Mouse (Mus musculus) cortical plate, adult 2 months (tissue): ENCODE results near the gene Pfdn2. TPM values are rescaled to one million over a fixed set of nuclear protein-coding genes. Genes with fewer than 3 reads are reported as not detected.

Source experiments
- H3K27ac ChIP-seq: fragments of 200-500 bp; 2 replicates; pipeline ENCODE4 v1.5.1; 2012; ENCODE audit warnings: low read length, control low read depth, inconsistent platforms; ENCODE audit not compliant: insufficient read depth
- H3K4me1 ChIP-seq: fragments of 200-500 bp; 2 replicates; pipeline ENCODE4 v1.6.1; 2011; ENCODE audit warnings: low read length; ENCODE audit not compliant: control insufficient read depth, insufficient read depth
- H3K4me3 ChIP-seq: fragments of 200-500 bp; 2 replicates; pipeline ENCODE4 v1.5.1; 2011; ENCODE audit warnings: mild to moderate bottlenecking, low read length, control low read depth; ENCODE audit not compliant: insufficient read depth
- CTCF ChIP-seq: fragments of 200-500 bp; IDR thresholded peaks from 2 replicates; pipeline ENCODE4 v1.5.1; 2011; ENCODE audit warnings: mild to moderate bottlenecking, control low read depth, low read length; ENCODE audit not compliant: insufficient read depth; ENCODE audit errors: extremely low read depth
- POLR2A ChIP-seq: fragments of 200-500 bp; IDR thresholded peaks from 2 replicates; pipeline ENCODE4 v1.6.1; 2011; ENCODE audit warnings: mild to moderate bottlenecking, low read length, control low read depth; ENCODE audit not compliant: insufficient read depth; ENCODE audit errors: extremely low read depth
- polyA plus RNA-seq: library from polyadenylated mRNA; depleted of rRNA; stranded (reverse); fragments of >200 nt; gene quantifications from 2 replicates; pipeline ENCODE4 v1.2.3, GENCODE M21; 2012

Gene Pfdn2
- polyA plus RNA-seq, 1 experiment = 141 TPM

DNA sequence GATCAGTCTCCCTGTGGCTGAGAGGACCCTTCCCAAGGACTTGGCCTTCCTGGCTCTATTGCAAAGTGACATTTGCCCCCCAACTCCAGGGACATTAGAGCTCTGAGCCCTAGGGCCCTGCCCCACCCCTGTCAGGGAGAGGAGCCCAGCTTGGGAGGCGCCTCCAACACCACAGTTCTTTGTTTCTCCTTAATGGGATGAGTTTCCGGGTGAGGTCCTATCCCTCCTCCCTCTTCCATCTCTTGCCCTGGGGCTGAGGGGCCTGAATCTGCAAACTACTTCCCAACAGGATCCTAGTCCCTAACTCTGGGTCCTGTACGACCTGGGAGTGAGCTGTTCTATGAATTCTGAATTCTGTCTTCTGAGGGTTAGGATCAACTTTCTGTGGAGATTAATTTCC is 27.4 kb downstream of the Pfdn2 start:
- no peak overlapping the region for H3K27ac ChIP-seq
- no peaks in the 10 kb centered on the region for H3K4me1 ChIP-seq
- TF ChIP-seq POLR2A (no peak), CTCF (no peak)
- H3K4me3 ChIP-seq = no peak overlapping the region

DNA sequence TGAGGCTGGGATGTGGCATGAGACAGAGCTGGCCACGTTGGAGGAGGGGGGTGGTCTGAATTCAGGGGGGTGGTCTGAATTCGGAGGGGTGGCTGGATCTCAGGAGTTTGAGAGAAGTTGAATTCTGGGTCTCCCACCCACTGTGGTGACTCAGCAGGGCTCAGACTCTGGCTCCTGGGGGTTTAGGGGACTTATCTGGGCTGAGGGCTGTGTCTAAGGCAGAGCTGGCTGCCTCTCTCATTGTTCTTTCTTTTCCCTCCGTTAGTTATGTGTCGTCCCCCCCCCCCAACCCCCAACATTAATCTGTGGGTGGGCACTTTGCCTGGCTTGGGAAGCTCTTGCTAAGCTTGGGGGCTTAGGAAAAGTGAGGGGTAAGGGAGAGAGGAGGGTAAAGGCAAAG is 28.5 kb downstream of the Pfdn2 start:
- no peak overlapping the region for H3K4me3 ChIP-seq
- H3K4me1 ChIP-seq = no peaks in the 10 kb centered on the region
- TF ChIP-seq POLR2A = no peak
- no peak overlapping the region for H3K27ac ChIP-seq

DNA sequence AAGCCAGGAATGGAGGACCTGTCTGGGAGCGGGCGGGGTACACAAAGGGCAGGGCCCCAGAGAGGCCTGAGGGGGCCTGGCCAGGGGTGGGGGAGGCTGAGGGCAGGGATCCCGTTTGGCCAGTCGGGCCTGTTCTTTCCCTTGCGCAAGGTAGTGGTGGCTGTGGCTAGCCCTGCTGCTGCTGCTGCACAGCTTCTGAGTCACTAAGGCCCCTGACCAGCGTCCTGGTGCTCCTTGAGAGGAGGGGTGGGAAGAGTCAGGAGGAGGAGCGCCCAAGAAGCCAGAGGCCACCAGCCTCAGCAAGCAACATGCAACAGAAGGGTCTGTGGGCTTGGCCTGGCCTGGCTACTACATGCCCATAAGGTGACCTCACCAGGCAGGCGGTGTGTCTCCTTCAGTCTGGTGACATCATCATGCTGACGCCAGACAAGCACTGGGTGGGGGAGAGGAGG is 30.2 kb downstream of the Pfdn2 start:
- Histone ChIP-seq H3K4me1 (no peaks in the 10 kb centered on the region), H3K27ac (no peak overlapping the region), H3K4me3 (no peak overlapping the region)
- TF ChIP-seq CTCF = no peak
- TF ChIP-seq POLR2A = no peak

DNA sequence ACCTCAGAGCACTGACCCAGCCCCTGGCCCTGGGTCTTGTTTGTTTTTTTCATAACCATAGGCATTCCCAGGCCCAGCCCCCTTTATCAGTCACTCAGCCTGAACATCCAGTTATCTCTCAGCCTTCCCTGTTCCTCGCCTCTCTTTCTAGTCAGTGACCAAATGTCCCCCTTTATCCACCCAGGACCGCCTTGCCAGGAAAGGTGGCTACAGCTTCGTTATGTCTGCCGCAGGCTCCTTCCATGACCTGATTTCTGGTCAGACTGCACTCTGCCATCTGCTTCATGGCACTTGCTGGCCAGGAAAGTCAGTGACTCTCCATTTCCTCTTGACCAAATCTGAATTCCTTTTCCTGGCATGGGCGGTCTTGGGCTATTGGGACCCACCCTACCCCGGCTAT is 32.8 kb downstream of the Pfdn2 start:
- TF ChIP-seq CTCF (no peak), POLR2A (no peak)
- H3K4me1 ChIP-seq = no peaks in the 10 kb centered on the region

DNA sequence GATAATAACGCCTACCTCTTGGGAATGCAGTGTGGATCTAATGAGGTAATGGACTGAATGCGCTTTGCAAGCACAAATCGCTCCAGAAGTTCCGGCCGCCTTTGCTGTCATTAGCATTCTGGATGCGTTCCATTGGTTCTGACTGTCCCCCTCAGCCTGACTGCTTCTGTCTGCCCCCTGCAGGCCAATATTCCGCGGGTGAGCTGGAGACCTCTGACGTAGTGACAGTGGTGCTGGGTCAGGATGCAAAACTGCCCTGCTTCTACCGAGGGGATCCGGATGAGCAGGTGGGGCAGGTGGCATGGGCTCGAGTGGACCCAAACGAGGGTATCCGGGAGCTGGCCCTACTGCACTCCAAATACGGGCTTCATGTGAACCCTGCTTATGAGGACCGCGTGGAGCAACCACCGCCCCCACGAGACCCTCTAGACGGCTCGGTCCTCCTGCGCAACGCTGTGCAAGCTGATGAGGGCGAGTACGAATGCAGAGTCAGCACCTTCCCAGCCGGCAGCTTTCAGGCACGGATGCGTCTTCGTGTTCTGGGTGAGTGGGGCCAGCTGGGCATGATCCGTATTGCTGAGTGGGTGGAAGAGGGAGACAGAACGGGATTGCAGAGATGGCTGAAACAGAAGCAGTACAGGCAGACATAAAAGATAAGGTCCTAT is 34.6 kb downstream of the Pfdn2 start:
- Histone ChIP-seq H3K27ac (no peak overlapping the region), H3K4me1 (no peaks in the 10 kb centered on the region), H3K4me3 (peak overlapping the region; percentile 23)
- TF ChIP-seq POLR2A (no peak), CTCF (peak; percentile 65)

More for the DNA sequence above, 32.8 kb downstream of the Pfdn2 start:
- no peak overlapping the region for H3K4me3 ChIP-seq
- H3K27ac ChIP-seq = no peak overlapping the region

DNA sequence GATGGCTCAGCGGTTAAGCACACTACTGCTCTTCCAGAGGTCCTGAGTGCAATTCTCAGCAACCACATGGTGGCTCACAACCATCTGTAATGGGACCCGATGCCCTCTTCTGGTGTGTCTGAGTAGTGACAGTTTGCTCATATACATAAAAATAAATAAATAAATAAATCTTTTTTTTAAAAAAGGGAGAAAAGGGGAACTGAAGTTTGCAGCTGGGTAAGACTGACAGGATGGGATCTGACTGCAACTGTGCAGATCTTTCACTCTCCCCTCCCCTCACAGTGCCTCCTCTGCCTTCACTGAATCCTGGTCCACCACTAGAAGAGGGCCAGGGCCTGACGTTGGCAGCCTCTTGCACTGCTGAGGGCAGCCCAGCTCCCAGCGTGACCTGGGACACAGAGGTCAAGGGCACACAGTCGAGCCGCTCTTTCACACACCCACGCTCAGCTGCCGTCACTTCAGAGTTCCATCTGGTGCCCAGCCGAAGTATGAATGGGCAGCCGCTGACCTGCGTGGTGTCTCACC is 36.7 kb downstream of the Pfdn2 start:
- Histone ChIP-seq H3K4me1 (no peaks in the 10 kb centered on the region), H3K27ac (no peak overlapping the region), H3K4me3 (no peak overlapping the region)
- TF ChIP-seq POLR2A = no peak
- no peak for TF ChIP-seq CTCF

DNA sequence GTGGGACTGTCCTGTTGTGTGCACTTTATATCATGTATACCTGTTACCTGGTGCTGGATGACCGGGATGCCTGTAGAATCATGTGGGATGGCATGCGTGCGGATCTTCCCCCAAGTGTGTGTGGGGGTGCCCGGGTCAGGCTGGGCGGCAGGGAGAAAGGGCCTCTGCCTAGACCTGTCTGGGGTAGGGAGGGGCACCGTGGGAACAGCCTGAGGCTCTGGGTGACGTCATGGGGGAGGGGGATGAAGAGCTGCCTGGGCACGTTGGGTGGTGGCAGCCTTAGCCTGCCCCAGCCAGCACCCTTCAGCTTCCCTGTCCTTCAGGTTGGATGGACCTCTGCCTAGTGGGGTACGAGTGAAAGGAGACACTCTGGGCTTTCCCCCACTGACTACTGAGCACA is 38.9 kb downstream of the Pfdn2 start:
- Histone ChIP-seq H3K4me3 (no peak overlapping the region), H3K27ac (no peak overlapping the region), H3K4me1 (no peaks in the 10 kb centered on the region)
- TF ChIP-seq POLR2A (no peak), CTCF (no peak)

DNA sequence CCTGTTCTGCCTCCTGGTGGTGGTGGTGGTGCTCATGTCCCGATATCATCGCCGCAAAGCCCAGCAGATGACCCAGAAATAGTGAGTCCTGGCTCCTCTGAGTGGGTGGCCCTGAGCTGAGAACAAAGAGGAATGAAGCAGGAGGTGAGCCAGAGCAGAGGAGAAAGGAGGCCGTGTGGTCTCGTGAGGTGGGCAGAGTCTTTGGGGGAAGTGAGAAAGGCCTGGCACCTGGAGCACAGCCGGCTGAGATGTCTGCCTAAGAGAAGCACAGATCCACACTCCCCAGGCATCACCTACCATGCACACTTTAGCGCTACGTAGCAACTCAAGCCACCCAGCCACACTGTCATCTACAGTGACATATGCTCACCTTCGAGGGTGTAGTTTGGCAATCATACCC is 39.7 kb downstream of the Pfdn2 start:
- TF ChIP-seq CTCF (no peak), POLR2A (no peak)
- Histone ChIP-seq H3K4me3 (no peak overlapping the region), H3K27ac (no peak overlapping the region), H3K4me1 (no peaks in the 10 kb centered on the region)

DNA sequence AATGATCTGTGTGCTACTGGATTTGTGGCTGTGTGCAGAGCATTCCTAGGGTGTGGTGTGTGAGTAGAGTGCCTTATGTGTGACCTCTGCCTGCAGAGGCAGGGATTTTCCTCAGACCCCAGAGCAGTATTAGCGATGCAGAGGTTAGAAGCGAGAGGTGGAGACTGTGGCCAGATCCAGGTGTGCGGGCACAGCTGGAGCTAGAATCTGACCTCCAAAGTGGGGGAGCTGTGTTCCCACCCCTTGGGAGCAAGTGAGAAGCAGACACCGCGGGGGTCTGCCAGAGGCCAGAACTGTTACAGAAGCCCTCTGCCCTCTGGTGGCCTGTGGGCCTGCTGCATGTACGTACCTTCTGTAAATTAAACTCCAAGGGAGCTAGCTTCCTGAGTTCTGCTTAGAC is 41.6 kb downstream of the Pfdn2 start:
- TF ChIP-seq POLR2A (no peak), CTCF (0 out of 2 replicates have a peak, but pooled peaks have one; percentile 4)
- H3K4me1 ChIP-seq = no peaks in the 10 kb centered on the region
- no peak overlapping the region for H3K4me3 ChIP-seq
- H3K27ac ChIP-seq = no peak overlapping the region

DNA sequence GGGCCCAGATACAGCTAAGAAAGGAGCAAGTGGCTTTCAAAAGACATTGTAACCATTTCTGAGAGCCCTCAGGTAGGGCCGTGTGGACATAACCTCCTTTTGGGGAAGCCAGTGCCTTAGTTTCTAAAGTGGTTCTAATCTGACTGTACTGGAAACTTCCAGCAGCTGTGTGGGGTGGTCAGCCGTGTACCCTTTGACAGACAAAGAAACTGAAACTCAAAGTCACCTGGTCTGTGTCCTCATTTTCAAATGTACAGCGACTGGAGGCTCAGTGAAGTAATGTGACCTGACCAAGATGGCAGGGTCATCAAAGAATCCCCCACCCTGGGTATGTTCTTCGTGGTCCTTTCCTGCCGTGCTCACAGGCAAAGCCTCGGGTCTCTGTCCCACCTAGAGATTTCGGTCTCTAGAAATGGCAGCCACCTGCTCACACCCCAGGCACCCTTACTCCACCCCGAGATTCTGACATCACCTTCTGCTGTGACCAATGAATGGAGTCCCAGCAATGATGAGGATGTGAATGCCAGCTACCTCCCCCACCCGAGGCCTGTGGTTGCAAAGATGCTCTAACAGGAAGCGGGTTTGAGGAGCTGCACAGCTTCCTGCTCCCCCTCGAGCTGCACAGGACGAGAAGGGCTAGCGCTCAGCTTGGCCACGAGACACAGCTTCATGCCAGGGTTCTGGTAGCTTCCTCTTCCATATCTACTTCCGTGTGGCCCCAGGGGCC is 43.1 kb downstream of the Pfdn2 start, which contains the start of gene Arhgap30:
Arhgap30 (plus strand) TSS at position 579 of the 727 bp plus-strand sequence.
- no peak within 1 kb of the TSS for H3K27ac ChIP-seq
- peak within 1 kb of the TSS; percentile 17; the same call in 1 of the 2 replicates for H3K4me3 ChIP-seq
- TF ChIP-seq POLR2A (no peak), CTCF (no peak)
- H3K4me1 ChIP-seq = no peaks in the 10 kb centered on the region
